Comparison of ENCODE assay signal across 9 mouse cellular contexts in the genomic region with DNA sequence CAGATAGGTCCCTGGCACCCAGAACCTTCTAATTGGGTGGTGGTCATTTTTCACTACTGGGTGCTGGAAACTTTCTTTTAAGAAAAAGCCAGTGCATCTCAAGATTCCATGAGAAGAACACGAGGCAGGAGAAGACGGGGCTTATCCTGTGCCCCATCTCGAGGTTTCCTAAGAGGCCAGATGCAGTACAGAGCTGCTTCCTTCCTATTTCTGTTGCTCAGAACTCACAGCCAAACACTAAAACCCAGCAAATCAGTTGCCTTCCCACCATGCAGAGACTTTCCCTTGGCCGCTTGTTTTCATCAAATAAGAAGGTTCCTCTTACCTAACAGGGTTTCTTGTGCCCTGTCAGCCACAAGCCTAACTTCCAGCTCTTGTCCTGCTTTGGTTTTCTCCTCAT.
DNase-seq lines count a peak whose midpoint lies in the region; ATAC-seq and TF ChIP-seq lines count a peak whose summit lies in the region.
"Had no signal": no experiment of that assay in that cellular context is flagged by ENCODE, and none has a peak within 500 bp of the region (broad histone marks: within the 10 kb centered on the region; RNA-seq: fewer than 3 reads in every experiment).

No protein-coding gene starts in this region.

- no peak for ATAC-seq in kidney, embryonic 15.5 days (replicated peaks; ENCODE audit: low FRiP score)
- peak; percentile 30 for ATAC-seq in common myeloid progenitor, adult 5-6 weeks (replicated peaks; ENCODE audit: low read depth, poor library complexity, severe bottlenecking)
- no peak for ATAC-seq in liver, embryonic 16.5 days (ENCODE audit: low read depth)
- ATAC-seq in hindbrain, postnatal 0 days: no peak

- no peaks in the 10 kb centered on the region for H3K36me3 ChIP-seq in kidney, embryonic 15.5 days
- no peaks in the 10 kb centered on the region for H3K36me3 ChIP-seq in liver, embryonic 16.5 days (ENCODE audit: control insufficient read depth, insufficient read depth)
- no peaks in the 10 kb centered on the region for H3K36me3 ChIP-seq in hindbrain, postnatal 0 days (ENCODE audit: insufficient read depth, low read length)

- no peak overlapping the region for H3K4me2 ChIP-seq in kidney, embryonic 15.5 days
- H3K4me2 ChIP-seq in liver, embryonic 16.5 days (ENCODE audit: low read depth, low read length): peak overlapping the region; percentile 75
- H3K4me2 ChIP-seq in hindbrain, postnatal 0 days (ENCODE audit: low read depth, low read length): no peak overlapping the region

- no peaks in the 10 kb centered on the region for H3K27me3 ChIP-seq in kidney, embryonic 15.5 days
- H3K27me3 ChIP-seq in liver, embryonic 16.5 days (ENCODE audit: control insufficient read depth, insufficient read depth, low read depth, low read length): no peaks in the 10 kb centered on the region
- H3K27me3 ChIP-seq in hindbrain, postnatal 0 days (ENCODE audit: insufficient read depth, low read length): no peaks in the 10 kb centered on the region

- no peak for DNase-seq in kidney, adult 11 months
- peak; percentile 44 for DNase-seq in CD4-positive helper T cell, adult 2 months (ENCODE audit: low read depth, low spot score)
- DNase-seq in hindbrain, postnatal 0 days (ENCODE audit: low spot score): no peak
- DNase-seq in embryo, embryonic 11 days: no peak
- no peak for DNase-seq in left cerebral cortex, postnatal 36 days (ENCODE audit: low spot score in 2 of 2)
- DNase-seq: cerebellum, postnatal 36 days had no signal

- intact Hi-C loops in left cerebral cortex, postnatal 36 days (cut with DNase I): no loop called here

- no peaks in the 10 kb centered on the region for H3K9me3 ChIP-seq in kidney, embryonic 15.5 days (replicated peaks)
- no peaks in the 10 kb centered on the region for H3K9me3 ChIP-seq in liver, embryonic 16.5 days (replicated peaks; ENCODE audit: control insufficient read depth, low read length)
- H3K9me3 ChIP-seq in hindbrain, postnatal 0 days (ENCODE audit: low read length): no peaks in the 10 kb centered on the region

- no peak for TF ChIP-seq CTCF in hindbrain, postnatal 0 days (IDR thresholded peaks at IDR 0.05; ENCODE audit: low read depth)

- 64% methylated on average over 4 of the region's 4 CpGs for WGBS in kidney, embryonic 15.5 days
- 16% methylated on average over 4 of the region's 4 CpGs for WGBS in liver, embryonic 16.5 days (ENCODE audit: insufficient replicate concordance)
- WGBS in hindbrain, postnatal 0 days: 82% methylated on average over 4 of the region's 4 CpGs

- H3K4me1 ChIP-seq in kidney, embryonic 15.5 days: peaks cover 14% of the 10 kb centered on the region
- peaks cover 68% of the 10 kb centered on the region for H3K4me1 ChIP-seq in liver, embryonic 16.5 days (ENCODE audit: control insufficient read depth, low read depth, low read length)
- 0 out of 2 replicates have a peak, but pooled peaks cover 6% of the 10 kb centered on the region for H3K4me1 ChIP-seq in hindbrain, postnatal 0 days (ENCODE audit: insufficient read depth, low read length)

- peak overlapping the region; percentile 73 for H3K27ac ChIP-seq in kidney, embryonic 15.5 days
- peak overlapping the region; percentile 93 for H3K27ac ChIP-seq in liver, embryonic 16.5 days (ENCODE audit: low read length)
- H3K27ac ChIP-seq in hindbrain, postnatal 0 days: no peak overlapping the region; the same call in 1 of the 2 replicates

- H3K4me3 ChIP-seq in kidney, embryonic 15.5 days (replicated peaks): no peak overlapping the region
- H3K4me3 ChIP-seq in liver, embryonic 16.5 days (ENCODE audit: low read depth, low read length): no peak overlapping the region
- no peak overlapping the region for H3K4me3 ChIP-seq in hindbrain, postnatal 0 days (ENCODE audit: low read length)

- no peak overlapping the region for H3K9ac ChIP-seq in kidney, embryonic 15.5 days
- peak overlapping the region; percentile 15 for H3K9ac ChIP-seq in liver, embryonic 16.5 days (ENCODE audit: low read depth, low read length)
- H3K9ac ChIP-seq in hindbrain, postnatal 0 days (replicated peaks; ENCODE audit: low read length): no peak overlapping the region
